Mouse (Mus musculus) MN1 (cell line): ENCODE data around the gene Matn3.

Source experiments
- DNase-seq: peaks from one replicate; pipeline ENCODE4 v3.0.0-alpha.2; 2016; ENCODE audit warnings: low spot score

Matn3 gene

GRCm38 (mm10) chr12:8947714-8948464 is at the start of gene Matn3:
TSS of gene Matn3 (plus strand) at chr12:8947929.
- no peak for DNase-seq

- no peak for DNase-seq
Measured at GRCm38 (mm10) chr12:8898879-8899785, 48.6 kb upstream of the Matn3 start.

DNA sequence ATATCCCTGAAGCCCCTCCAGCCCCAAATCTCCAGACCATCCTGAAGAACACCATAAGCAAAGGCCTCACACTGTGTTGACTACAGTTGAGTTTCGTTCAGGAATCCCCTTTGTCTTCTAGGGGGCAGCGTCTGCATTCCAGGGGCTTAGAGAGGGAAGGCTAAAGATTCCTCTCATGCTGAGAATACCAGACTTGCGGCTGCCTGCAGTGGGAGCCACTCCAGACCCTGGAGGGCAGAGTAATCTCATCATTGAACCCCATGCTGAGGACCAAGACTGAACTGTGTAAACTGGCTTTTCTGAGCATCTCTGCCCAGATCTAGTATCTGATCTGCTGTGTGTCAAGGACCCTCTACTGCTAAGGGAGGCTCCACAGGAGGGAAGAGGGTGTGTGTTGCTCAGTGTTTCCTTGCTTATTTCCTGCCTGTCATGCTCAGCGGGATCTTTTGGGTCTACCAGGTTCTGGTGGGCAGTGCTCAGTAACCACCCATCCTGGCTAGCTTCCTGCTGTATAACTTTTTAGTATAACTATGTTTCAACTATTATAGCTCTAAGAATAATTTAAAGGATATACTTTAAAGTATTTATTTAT is 47.5 kb upstream of the Matn3 start:
- DNase-seq: no peak

- DNase-seq: no peak
Measured at GRCm38 (mm10) chr12:8900919-8901663, 46.6 kb upstream of the Matn3 start.

DNA sequence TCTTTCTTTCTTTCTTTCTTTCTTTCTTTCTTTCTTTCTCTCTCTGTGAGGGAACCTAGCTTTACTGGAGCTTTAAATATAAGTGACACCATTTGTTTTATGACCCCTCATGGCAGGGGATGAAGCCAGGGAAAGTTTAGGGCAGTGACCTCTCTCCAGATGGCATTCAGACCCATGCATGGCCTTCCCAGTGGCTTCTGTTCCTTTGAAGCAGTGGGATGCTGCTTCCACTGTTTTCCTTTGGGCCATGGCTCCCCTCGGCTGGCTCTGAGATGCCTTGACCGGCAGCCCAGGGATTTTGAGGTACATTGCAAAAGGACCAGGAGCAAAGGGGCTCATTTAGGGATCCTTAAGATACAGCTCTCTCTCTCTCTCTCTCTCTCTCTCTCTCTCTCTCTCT is 45.8 kb upstream of the Matn3 start:
- DNase-seq: no peak

DNA sequence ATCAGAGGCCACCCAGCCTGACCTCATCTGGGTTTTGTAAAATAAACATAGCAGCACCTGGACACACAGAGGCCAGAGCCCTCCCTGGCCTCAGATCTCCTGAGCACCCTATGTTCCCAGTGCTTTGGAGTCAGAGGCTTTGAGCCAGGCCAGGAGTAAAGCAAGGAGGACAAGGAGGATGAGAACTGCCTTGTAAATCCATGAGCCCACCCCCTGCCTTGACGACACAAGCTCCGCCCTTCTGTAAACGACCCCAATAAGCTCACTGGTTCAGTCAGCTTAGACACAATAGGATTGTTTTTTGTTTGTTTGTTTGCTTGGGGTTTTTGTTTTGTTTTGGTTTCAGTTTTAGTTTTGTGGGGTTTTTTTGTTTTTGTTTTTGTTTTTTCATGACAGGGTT is 45.2 kb upstream of the Matn3 start:
- DNase-seq: no peak

DNA sequence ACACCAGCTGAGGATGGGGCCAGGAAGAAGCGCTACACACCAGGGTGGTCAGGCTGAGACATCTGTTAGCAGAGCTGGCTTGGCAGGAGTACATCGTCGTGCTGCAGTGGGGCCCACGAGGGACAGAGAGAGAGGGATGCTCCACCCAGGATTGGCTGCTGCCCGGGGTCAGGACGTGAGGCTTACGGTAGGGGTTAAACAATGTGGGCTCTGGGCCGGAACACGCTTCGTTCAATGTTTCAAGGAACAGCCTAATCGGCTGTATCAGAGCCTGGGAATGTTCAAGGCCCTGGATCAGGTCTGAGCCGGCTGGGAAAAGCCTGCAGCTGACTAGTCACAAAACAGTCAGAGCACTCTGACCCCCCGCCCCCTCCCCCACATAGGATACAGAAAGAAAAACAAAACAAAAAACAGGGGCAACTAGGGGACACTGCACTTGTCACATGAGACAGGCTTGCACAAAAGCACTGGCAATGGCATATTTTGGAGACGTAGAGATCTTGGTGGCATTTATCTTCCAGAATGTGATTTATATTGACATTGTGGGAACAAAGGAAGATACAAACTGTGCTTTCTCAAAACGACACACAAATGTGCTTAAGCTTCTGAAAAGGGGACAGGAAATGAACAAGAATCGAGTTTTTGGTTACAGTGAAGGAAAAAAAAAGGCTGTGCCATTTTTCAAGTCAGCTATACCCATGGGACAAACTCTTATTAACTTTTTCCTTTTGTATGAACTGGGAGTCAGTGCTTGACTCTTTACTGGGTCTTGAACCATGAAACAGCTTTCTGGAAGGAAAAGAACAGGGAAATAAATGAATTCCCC is 34.7 kb upstream of the Matn3 start:
- DNase-seq: no peak

- DNase-seq: no peak
Measured at GRCm38 (mm10) chr12:8913701-8914340, 33.9 kb upstream of the Matn3 start.

- peak; percentile 23 for DNase-seq
Measured at GRCm38 (mm10) chr12:8916378-8916777, 31.4 kb upstream of the Matn3 start.

DNA sequence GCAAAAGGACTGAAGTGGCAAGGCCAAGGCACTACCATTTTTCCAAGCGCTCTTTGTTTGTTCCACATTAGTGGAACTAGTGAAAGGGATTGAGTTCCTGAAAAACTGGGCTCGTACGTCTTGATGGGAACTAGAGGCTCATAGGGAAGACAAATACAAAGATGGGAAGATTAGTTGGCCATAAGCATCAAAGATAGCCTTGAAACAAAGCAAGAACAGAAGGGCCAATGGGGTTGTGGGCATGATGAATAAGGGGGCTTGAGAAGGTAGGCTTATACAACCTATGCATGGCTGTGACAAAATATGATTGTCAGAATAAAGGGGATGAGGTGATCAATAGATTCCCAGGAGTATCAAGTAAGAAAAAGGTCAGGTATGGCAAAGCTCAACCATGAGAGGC is 28.5 kb upstream of the Matn3 start:
- no peak for DNase-seq

- no peak for DNase-seq
Measured at GRCm38 (mm10) chr12:8920996-8921393, 26.7 kb upstream of the Matn3 start.

DNA sequence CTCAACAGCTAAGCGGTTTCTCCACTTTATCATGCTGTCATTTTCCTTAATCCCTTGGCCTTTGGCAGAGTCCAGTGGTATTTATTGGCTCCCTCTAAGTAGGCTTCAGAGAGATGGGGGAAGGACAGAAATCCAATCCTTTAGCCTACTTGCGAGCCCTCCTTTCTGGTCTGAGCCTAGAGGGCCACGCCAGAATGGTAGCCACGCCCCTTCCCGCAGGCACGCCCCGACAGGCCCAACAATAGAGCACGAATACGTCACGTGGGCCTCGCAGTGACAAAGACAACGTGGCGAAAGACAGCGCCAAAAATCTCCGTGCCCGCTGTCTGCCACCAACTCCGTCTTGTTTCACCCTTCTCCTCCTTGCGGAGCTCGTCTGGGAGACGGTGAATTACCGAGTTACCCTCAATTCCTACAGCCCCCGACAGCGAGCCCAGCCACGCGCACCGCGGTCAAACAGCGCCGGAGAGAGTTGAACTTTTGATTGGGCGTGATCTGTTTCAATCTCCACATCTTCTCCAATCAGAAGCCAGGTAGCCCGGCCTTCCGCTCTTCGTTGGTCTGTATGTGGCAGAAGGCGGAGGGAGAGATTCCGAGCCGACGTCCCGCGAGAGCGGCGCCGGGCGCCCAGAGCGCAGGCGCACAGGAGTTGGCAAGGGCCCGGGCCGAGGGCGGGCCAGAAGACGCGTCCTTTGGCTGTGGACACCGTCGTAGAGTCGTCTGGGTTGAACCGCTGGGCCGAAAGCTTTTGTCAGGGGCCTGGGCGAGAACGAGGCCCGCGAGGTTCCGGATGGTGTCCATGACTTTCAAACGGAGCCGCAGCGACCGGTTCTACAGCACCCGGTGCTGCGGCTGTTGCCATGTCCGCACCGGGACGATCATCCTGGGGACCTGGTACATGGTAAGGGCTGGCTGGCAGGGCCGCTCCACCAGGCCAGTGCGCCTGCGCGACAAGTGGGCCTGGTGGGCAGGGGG is 26.0 kb upstream of the Matn3 start, which contains the start of gene Laptm4a:
Gene Laptm4a, plus strand, starts transcription at position 271 of the 975 bp plus-strand sequence.
- peak; percentile 99 for DNase-seq

- no peak for DNase-seq
Measured at GRCm38 (mm10) chr12:8922369-8923124, 25.2 kb upstream of the Matn3 start.

- peak; percentile 83 for DNase-seq
Measured at GRCm38 (mm10) chr12:8923125-8923410, 24.7 kb upstream of the Matn3 start.

GRCm38 (mm10) chr12:8923603-8924002 is 24.1 kb upstream of the Matn3 start:
- peak; percentile 38 for DNase-seq

- no peak for DNase-seq
Measured at GRCm38 (mm10) chr12:8927652-8928051, 20.1 kb upstream of the Matn3 start.

- DNase-seq: peak; percentile 40
Measured at GRCm38 (mm10) chr12:8928766-8929165, 19.0 kb upstream of the Matn3 start.

GRCm38 (mm10) chr12:8931083-8931482 is 16.6 kb upstream of the Matn3 start:
- no peak for DNase-seq

DNA sequence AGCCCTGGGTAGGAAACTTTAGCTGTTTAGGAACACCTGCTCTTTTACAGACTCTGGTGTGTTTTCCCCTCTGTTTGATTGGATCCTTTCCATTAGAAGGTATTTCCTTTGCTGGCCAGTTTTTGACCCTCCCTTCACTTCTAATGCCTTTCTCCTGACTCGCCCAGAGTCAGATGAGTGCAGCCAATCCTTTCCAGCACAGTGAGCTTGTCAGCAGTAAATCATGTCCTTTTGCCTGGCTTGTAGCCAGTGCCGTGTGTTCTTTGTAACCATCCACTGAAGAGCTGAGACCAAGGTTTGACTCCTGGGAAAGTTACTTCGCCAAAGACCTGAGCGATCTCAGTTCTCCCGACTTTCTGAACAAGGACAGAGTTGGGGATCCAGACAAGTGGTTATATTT is 12.4 kb upstream of the Matn3 start:
- DNase-seq: peak; percentile 80
